Mouse (Mus musculus): Measurements from ENCODE around the gene 5730455P16Rik.
"Not testable (repeated sequence)": the region's sequence is repeated elsewhere in the genome, so short reads cannot be mapped to it uniquely, and the experiment has no call there.

The 5730455P16Rik gene

GRCm38 (mm10) chr11:80377712-80378451 lies at the start of gene 5730455P16Rik:
Gene 5730455P16Rik (minus strand): TSS chr11:80378034.
- DNase-seq (ENCODE audit: low spot score), result peak; percentile 89

GRCm38 (mm10) chr11:80426029-80426813 lies 48.4 kb upstream of the 5730455P16Rik start:
- not testable (repeated sequence) for DNase-seq (ENCODE audit: low spot score)

GRCm38 (mm10) chr11:80425247-80425778 lies 47.5 kb upstream of the 5730455P16Rik start:
- no peak for DNase-seq (ENCODE audit: low spot score)

- no peak for DNase-seq (ENCODE audit: low spot score)
Observed at GRCm38 (mm10) chr11:80424691-80425090, 46.9 kb upstream of the 5730455P16Rik start.

- no peak for DNase-seq (ENCODE audit: low spot score)
Observed at GRCm38 (mm10) chr11:80421421-80422047, 43.7 kb upstream of the 5730455P16Rik start.

GRCm38 (mm10) chr11:80420202-80420984 lies 42.6 kb upstream of the 5730455P16Rik start:
- DNase-seq (ENCODE audit: low spot score), result no peak

- no peak for DNase-seq (ENCODE audit: low spot score)
Observed at GRCm38 (mm10) chr11:80419743-80420142, 41.9 kb upstream of the 5730455P16Rik start.

- no peak for DNase-seq (ENCODE audit: low spot score)
Observed at GRCm38 (mm10) chr11:80417085-80417484, 39.3 kb upstream of the 5730455P16Rik start.

- DNase-seq (ENCODE audit: low spot score), result no peak
Observed at GRCm38 (mm10) chr11:80410377-80410776, 32.5 kb upstream of the 5730455P16Rik start.

GRCm38 (mm10) chr11:80407878-80408277 lies 30.0 kb upstream of the 5730455P16Rik start:
- not testable (repeated sequence) for DNase-seq (ENCODE audit: low spot score)

GRCm38 (mm10) chr11:80396617-80397016 lies 18.8 kb upstream of the 5730455P16Rik start:
- DNase-seq (ENCODE audit: low spot score), result no peak

GRCm38 (mm10) chr11:80395930-80396329 lies 18.1 kb upstream of the 5730455P16Rik start:
- DNase-seq (ENCODE audit: low spot score), result no peak

- DNase-seq (ENCODE audit: low spot score), result no peak
Observed at GRCm38 (mm10) chr11:80391407-80392120, 13.7 kb upstream of the 5730455P16Rik start.

GRCm38 (mm10) chr11:80389885-80390284 lies 12.1 kb upstream of the 5730455P16Rik start:
- DNase-seq (ENCODE audit: low spot score), result no peak

- no peak for DNase-seq (ENCODE audit: low spot score)
Observed at GRCm38 (mm10) chr11:80386790-80387189, 9.0 kb upstream of the 5730455P16Rik start.

- no peak for DNase-seq (ENCODE audit: low spot score)
Observed at GRCm38 (mm10) chr11:80385055-80385454, 7.2 kb upstream of the 5730455P16Rik start.

GRCm38 (mm10) chr11:80384461-80384860 lies 6.6 kb upstream of the 5730455P16Rik start:
- no peak for DNase-seq (ENCODE audit: low spot score)

GRCm38 (mm10) chr11:80383626-80384046 lies 5.8 kb upstream of the 5730455P16Rik start:
- no peak for DNase-seq (ENCODE audit: low spot score)

- DNase-seq (ENCODE audit: low spot score), result peak; percentile 99
Observed at GRCm38 (mm10) chr11:80383019-80383625, 5.3 kb upstream of the 5730455P16Rik start, which contains the start of gene Zfp207. Gene Zfp207 (plus strand): TSS chr11:80383279.

- DNase-seq (ENCODE audit: low spot score), result no peak
Observed at GRCm38 (mm10) chr11:80382626-80383018, 4.8 kb upstream of the 5730455P16Rik start.
